Mouse (Mus musculus) heart, postnatal 0 days (tissue): Measurements from ENCODE around the gene Paics.

Experiments used
- CTCF ChIP-seq: IDR thresholded peaks from 2 replicates; pipeline ENCODE4 v1.5.1; 2016; ENCODE audit warnings: antibody characterized with exemption, control low read depth, low read depth
- EP300 ChIP-seq: IDR thresholded peaks from 2 replicates; pipeline ENCODE4 v1.6.1; 2016; ENCODE audit warnings: antibody characterized with exemption, low read depth

GRCm38 (mm10) chr5:76951106-76952027, at the start of gene Paics, which contains the start of gene Ppat:
- TF ChIP-seq CTCF: no peak
- peak; percentile 57; the same call in 1 of the 2 replicates for TF ChIP-seq EP300
